Mouse (Mus musculus) thymus, postnatal 25 days (tissue): ENCODE measurements around the gene BC030500.

ENCODE experiments used
- DNase-seq: peaks from one replicate; pipeline ENCODE4 v3.0.0; 2022

Gene BC030500

DNA sequence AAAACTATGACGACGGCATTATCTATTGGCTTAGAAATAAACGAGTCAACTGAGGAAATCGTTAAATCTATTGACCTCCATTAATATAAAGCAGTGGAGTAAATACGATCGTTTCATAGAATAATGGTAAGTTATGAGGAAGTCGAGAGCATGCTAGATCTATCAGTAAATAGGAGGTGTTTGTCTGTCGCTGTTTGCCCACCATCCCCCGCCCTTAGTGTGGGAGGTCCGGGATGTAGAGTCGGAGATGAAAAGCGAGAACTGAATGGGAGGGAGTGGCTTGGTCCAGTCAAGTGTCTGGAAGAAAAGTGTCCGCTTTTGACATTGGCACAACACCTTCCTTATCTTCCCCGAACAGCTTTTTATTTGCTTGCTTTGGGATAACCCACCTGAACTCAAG lies at the start of gene BC030500:
Gene BC030500 (plus strand): TSS at position 79 of the 400 bp plus-strand sequence.
- no peak for DNase-seq

DNA sequence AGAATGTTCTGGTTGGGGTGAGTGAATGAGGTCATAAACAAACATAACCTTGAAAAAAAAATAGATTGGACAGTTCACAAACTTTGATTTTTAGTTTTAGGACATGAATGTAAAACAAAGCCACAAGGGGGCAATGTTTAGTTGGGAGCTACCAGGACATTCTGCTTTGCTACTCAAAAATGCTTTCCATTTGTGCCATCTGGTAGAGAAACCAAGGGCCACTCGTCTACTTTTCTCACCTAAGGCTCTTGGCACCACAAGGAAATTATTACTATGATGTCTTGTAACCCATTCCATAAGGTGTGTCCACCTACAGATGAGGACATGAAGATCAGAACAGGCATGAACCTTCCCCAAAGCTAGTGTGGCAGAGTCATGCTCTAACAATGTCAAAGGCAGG lies 25.1 kb upstream of the BC030500 start:
- DNase-seq = no peak

DNA sequence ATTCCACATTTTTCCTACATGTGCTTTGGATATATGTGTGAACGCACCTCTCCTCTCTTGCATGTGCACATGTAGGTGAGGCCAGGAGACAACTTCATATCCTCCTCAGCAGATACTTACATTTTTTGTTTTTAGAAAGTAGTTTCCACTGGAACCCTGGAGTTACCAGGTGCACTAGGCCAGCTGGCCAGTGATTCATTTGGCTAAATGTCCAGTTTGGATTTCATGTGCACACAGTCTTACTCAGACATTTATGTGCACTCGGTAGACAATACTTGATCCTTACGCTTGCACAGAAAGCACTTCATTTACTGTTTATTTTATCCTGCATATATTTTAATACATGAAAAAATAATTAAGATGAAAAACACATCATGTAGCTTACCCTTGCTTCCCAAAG lies 21.0 kb upstream of the BC030500 start:
- no peak for DNase-seq

DNA sequence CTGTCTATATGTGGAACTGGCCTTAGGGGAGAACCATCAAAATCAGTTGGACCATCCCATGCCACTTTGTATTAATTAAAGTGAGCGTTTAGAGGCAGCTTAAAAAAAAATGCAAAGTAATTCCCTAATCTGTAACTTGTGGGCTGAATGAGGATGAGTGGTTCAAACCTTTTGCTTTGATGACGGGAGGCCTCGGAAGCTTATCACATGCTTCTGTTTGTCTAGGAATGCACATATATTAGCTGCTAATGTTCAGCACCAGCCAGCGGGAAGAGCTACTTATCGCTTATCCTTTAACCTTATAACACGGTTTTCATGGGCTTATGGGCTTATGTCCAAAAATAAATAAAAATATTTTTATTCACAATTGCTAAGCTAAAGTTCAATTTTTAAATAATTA lies 15.6 kb upstream of the BC030500 start:
- DNase-seq = no peak

DNA sequence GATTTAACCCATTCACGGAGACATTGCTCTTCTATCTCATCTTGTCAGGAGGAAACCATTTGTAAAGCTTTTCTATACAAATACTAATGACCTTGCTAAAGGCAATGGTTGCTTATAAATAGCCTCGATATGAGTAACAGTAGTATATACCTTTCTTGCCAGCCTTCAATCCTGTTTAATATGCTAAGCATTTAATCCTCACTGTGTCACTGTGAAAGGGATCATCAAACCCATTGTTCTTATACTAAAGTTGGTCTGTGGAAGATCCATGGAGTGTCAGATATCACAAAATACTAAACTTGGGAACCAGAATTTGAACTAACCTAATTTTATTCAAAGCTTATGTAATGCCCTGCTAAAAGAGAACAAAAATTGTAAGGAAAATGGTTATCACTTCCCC lies 7.1 kb upstream of the BC030500 start:
- no peak for DNase-seq

DNA sequence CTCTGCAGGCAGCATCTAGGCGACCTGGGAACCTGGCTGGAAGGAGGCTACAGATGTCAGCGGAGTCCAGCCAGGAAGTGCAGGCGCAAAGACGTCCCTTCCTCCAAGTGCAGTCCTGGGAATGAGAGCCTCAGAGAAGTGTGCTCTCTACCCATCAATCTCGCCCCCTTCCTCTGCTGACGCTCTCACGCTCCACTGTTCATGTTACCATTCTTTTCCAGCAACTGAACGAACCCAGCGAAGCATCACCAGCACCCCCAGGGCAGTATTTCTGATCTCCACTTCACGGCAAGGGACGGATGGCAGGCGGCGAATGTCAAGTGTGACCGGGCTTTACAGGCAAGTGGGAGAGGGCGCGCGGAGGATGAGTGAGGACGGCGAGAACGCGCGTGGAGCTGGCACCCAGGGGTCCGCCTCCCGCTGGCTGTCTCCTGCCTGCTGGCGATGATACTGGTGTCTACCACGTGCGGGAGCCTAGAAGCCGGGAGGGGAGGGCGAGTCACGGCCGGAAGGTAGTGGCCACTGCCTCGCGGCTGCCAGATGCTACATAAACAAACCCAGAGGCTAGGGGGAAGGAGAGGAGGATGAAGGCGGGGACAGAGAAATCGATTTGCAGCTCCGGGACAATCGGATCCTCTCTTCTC lies 763 bp downstream of the BC030500 start, which contains the start of gene Galntl6:
Gene Galntl6 (minus strand): TSS at position 445 of the 644 bp plus-strand sequence.
- DNase-seq = no peak

DNA sequence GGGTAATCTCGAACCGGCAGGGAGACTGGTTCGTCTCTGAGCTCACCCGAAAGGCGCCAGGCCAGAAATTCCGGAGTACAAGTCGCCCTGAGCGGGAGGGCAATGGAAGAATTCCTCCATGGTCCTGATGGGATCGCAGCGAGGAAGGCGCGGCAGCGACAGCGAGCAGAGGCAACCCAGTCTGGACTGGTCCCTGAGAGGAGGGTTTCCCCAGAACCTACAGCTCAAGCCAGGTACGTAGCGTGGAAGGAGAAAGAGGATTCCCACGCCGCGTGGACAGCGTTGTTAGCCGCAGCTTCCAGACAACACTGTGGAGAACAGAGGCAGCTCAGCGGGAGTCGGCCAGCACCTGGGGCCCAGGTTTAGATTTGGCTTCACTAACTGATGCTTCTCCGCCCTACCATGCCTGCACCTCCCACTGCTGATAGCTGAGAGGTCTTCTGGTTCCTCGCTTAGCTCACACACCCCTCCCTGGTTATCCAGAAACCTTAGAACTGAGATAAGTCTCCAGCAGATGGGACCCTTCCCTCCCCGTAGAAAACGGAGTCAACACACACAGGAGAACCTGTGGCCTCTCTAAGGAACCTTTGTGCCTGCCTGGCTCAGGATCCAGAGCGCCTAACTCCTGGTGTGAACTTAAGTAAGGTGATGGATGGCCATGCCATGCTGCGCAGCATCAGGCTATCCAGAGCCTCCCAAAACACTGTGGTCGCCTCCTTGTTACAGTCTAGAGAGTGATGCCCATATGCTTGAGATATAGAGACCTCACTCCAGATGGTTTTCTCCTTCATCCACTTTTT lies 1.5 kb downstream of the BC030500 start:
- no peak for DNase-seq

DNA sequence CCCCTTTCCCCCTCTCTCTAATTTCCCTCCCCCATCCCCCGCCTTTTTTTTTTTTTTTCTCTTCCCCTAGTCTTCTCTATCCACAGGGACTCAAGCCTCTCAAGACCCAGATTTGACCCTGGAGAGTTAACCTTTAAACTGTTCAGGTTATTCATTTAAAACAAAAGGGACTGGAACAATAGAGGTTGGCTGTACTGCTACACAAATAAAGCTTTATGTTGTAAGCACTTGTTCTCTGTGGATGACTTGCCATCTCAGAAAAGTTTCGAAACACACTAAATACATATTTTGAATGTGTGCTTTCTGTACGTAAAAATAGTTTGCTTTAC lies 2.0 kb downstream of the BC030500 start:
- DNase-seq = no peak

DNA sequence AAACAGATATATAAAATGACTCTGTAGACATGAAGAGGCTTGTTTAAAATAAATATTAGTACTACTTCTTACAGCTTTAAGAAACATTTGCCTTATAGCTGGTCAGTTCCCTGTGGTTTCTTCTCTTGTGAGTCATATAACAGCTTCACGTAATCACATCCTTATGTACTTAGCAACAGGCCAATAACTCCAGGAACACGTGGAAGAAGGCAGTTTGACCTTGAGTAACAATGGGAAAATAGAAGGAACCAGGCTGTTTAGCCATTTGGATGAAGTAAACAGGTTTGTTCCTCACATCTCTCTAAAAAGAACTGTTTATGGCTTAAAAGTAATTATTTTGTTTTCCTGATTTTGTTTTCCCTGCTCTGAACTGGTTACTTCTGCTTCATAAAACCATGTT lies 3.6 kb downstream of the BC030500 start:
- no peak for DNase-seq

DNA sequence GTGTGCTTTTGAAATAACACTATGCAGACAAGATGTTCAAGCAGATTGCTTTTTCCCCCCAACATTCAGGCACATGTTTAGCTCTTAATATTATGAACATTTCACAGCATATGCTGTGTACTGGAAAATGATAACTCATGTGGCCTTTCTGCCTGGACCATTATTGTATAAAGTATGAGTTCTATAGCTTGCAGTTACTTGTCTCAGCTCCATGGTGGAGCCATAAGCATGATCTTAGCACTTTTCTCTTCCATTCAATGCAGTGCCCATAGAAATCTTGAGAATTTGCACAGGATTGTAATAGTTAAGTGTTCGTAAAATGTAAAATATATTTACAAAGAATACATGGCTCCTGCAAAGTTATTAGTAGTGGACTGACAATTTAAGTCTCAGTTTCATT lies 19.5 kb downstream of the BC030500 start:
- DNase-seq = no peak

DNA sequence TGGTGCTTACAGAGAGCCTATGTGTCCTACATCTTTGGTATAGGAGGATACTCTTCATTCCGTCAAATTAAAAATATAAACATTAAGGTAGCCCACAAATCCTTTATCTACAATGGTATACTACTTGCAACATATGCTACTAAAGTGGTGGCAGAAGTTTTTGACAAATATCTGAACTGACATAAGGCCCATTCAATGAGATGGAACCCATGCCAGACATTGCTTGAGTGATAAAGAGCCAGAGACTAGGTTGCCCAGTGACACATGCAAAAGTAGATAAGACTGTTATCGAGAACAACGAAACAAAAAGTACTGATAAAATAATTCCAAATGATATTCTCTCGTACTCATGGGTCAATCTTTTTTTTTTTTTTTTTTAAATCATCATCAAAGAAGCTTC lies 32.2 kb downstream of the BC030500 start:
- DNase-seq = no peak

DNA sequence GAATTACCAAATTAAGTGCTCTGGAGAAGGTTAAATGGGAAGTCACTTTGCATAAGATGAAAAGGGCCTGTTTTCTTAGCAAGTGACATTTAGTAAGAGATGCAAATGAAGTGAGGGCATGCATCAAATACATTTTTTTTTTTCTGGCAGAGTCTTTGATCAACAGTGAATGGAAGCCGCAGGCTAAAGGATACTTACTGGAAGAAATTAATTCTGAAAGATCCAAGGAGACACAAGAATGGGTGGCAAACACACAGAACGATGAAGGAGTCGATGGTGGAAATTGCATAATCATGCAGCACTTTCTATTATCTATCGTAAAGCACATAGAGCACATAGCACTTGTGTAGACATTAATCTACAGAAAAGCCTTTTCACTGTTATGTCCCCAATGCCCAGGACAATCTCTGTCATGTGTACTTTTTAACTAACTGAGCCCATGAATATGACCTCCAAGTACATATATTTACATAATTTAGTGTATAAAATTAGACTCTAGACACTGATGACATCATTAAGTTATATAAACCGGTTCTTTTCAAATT lies 45.7 kb downstream of the BC030500 start:
- no peak for DNase-seq
